Mouse (Mus musculus): Measurements from ENCODE around the gene 2010300C02Rik. TPM values are rescaled to one million over a fixed set of nuclear protein-coding genes. Genes with fewer than 3 reads are reported as not detected.
"Not testable (repeated sequence)": the region's sequence is repeated elsewhere in the genome, so short reads cannot be mapped to it uniquely, and the experiment has no call there.

2010300C02Rik gene
- 1 to 10 TPM; 2.9 TPM for total RNA-seq (2021)
- long read RNA-seq, experiment 1, partial matches to known transcripts = 0 of 2 reads
- long read RNA-seq, experiment 1, other reads (novel, unspliced or antisense) = 2 of 2 reads
- long read RNA-seq, experiment 2, partial matches to known transcripts = 0 of 1 reads
- long read RNA-seq, experiment 2, other reads (novel, unspliced or antisense) = 1 of 1 reads

DNA sequence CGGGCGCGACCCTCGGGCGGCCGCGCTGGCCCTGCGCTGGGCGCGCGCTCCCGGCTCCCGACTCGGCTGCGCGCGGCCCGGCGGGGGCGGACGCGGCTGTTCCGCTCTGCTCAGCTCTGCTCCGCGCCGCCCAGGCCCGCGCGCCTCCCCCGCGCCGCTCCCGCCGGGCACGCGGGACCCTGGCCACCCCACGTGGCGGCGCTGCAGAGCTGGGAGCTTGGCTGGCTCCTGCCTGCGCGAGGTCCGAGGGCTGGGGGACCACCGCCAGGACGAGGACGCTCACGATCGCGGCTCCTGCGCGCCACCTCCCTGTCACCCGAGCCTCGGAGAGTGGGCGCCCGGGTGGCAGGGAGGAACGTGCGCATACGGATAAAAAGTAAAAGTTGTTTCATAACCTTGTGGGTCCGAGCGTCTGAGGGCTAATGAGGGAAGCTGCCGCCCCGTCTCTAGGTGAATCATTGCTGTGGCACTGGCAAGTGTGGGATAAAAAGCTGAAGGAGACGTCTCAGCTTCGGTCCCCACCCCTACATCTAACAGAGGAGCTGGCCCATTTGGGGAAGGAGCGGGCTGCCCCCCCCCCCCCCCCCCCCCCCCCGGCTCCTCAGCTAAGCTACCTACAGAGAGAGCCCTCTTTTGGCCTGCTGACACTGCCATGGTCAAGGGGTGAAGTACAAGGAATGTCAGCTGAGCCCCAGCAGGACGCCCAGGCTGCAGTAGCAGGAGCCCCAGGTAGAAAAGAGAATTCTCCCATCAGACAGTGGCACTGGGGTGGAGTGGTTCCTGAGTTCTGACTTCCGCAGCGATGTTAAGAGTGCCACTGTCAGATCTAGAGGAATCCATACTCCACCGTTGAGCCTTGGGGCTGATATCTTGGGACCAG, at the start of gene 2010300C02Rik:
2010300C02Rik (minus strand) TSS at position 325 of the 880 bp plus-strand sequence.
- peak; percentile 81 for DNase-seq

DNA sequence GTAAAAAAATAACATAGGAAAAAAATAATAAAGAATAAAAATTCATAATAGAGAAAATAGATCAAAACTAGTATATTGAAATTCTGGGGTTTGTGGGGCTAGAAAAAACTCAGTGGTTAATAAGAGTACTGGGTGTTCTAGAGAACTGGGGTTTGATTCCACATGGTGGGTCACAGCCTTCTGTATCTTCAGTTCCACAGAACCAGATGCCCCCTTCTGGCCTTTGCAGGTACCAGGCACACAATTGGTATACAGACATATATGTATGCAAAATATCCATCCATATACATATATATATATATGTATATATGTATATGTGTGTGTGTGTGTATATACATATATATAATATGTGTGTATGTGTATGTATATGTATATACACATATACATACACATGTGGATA, 39.5 kb upstream of the 2010300C02Rik start:
- no peak for DNase-seq

DNA sequence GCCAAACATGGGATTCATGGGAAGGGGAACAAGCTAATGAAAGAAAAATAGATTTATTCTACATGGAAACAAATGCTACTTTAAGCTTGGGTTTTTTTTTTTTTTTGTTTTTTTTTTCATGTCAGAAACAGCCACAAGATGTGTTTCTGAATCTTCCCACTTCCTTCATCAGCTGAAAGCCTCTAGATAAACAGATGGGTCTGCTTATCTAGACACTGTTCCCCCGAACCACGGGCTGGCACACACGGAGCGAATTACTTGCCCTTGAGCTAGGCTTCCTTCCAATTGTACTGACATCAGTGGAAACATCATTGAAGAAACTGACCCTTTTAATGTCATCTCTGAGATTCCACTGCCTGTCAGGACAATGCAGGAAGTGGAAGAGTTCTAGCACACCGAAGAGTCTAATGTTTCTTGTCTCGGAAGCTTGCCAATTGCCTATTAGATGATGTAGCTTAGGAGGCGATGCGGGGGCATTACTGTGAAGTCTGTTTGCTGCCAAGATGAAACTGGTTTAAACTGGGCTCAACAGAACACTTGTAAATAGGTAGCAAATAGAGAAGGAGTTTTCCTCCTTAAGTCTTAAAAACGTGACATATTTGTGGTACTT, 24.9 kb upstream of the 2010300C02Rik start:
- no peak for DNase-seq

DNA sequence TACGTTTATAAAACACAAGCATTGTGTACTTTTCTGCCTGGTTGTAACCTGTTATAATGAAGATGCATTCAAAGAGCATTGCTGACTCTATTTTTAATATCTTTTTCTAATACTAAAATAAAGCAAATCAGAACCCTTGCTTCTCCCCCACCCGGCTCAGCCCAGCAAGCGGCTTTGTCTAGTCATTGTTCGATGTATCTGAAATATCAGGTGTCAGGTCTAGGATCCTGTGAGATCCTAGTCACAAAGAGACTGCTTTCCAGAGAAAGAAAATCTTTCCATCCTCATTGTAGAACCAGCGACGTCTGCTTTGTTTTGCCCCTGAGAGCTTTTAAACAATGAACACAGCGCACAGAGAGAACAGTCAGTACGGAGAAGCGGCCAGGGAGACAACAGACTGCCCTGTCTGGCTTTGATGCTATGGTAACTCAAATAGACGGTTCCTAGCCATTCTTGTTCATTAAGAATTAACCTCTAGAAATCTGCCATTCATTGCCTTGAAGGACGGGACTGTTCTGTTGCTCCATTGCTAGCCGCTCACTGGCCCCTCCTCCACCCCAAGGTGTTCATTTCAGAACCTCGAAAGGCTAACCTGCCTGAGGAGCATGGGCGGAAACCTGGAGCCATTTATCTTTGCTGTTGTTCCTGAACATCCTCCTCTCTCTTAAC, 22.9 kb upstream of the 2010300C02Rik start:
- no peak for DNase-seq

DNA sequence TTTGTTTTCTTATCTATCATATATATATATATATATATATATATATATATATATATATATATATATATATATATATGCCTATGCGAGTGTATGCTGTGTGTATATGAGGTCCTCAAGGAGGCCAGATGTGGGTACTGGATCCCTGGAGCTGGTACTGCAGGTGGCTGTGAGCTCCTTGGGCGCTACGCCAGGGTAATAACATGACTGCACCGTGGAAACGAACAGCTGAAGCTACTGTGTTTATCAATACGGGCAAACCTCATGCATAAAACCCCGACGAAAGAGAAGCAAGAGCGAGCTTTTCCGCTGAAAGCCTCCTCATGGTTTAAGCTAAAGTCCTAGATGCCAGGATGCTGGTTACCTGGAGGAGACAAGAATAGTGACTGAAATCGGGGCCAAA, 22.2 kb upstream of the 2010300C02Rik start:
- DNase-seq = no peak

DNA sequence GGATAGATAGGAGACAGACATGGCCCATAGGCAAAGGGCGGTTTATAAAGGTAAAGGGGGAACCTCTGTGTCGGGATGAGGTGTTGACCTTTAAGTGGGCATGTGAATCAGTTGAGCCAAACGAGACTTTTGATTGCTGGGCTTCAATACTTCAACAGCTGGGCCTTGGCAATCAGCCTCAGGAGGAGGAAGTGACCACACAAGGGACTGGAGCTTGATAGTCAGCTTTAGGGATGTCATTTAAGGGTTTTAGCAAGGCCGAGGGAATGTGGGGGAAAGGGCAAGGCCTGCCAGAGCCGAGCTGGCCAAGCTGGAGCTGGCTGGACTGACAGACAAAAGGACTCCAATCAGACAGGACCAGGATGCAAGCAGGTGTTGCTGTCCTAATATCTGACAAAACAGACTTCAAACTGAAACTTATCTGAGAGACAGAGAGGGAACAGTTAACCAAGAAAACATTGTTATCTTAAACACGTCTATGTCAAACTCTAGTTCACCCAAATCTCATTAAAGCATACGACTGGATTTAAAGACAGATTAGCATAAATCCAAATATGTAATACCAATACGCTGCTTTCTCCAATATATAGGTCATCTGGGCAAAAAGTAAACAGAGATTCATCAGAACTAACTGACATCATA, 20.4 kb upstream of the 2010300C02Rik start:
- DNase-seq = no peak

DNA sequence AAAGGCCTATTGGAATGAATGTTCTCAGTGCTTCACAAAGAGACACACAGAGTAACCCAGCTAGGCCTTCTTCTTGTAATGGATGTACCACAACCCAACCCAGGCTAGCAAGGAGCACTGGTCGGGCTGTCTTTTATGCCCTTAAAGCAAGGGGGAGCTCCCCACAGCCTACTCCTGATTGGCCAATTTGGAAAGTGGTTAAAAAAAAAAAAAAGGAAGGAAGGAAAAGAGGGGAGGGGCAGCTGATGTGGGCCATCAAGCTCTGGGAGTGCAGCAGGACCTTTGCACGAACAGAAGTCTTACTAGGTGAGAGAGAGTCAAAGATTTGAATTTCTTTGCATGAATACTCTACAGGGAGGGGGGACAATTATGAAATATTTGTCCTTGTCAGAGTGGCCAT, 19.0 kb upstream of the 2010300C02Rik start:
- no peak for DNase-seq

DNA sequence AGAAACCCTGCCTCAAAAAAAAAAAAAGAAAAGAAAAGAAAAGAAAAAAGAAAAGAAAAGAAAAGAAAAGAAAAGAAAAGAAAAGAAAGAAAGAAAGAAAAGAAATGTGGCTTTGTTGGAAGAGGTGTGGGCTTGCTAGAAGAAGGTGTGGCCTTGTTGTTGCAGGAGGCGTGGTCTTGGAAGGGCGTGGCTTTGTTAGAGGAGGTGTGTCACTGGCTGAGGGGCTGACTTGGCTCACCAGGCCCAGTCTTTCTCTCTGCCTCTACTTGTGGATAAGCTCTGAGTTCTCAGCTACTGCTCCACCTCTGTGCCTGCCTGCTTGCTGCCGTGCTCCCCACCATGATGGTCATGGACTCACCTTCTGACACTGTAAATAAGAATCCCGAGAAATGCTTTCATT, 17.2 kb upstream of the 2010300C02Rik start:
- no peak for DNase-seq

DNA sequence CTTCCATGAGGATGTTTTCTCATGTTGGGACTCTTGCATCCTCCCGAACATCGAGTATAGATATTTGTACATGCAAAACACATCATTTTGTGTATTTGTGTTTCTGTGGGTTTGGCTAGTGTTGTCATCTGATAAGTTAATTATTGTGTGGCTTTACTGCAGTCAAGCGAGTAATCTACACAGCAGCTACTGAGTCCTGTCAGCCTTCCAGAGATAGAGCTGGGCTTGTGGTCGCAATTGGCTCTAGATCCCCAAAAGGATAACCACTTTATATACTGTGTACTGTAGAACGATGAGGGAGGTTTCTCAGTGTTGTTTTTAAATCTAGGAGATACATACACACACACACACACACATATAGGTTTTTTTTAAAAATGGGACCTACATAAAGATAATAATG, 16.0 kb upstream of the 2010300C02Rik start:
- no peak for DNase-seq

DNA sequence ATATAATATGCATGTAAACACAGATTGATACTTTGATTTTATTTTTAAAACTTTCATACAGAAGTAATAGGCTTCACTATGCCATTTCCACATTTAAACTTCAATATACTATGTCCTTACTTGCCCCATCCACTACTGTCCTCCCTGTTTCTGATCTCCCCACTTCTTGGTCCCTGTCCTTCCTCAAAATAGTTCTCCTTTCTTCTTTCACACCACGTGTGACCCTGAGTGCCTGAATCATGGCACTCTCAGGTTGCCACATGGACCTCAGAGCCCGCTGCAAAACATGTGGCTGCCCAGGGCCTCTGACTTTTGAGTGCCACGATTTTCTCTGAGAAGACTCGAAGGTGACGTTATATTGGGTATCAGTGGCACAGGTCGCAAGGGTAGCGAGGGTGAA, 15.0 kb upstream of the 2010300C02Rik start:
- DNase-seq = no peak

DNA sequence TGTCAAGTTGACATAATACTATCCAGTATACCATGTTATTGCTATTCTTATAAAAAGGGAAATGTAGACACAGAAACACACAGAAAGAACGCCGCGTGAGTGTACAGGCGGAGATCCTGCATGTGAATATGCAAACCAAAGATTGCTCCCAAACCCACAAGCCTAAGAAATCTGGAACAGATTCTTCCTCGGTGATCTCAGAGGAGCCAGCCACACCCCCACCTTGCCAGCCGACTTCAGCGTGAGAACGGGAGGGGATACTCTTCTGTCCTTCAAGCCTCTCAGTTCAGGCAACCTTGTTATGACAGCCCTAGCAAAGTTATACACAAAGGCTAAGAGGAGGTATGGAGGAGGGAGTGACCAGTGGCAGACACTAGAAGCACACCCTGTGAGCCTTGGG, 9.5 kb upstream of the 2010300C02Rik start:
- DNase-seq = no peak

DNA sequence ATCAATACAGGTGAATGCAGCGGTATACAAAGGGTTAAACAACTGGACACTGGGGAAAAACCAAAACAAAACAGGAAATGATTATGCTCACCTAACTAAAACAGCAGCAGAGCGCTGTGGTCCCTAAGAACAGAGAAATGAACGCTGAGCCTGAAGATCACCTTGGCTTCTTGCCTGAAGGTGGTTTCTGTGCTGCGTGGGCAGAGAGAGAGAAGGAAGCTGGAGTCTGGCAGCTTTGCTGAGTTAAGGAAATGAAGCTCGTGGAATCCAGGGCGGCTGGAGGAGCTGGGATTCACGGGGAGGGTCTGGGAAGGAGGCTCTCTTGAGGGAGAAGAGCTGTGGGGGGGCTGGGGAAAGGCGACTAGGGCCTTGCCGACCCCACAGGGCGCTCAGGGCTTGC, 8.2 kb upstream of the 2010300C02Rik start:
- no peak for DNase-seq

DNA sequence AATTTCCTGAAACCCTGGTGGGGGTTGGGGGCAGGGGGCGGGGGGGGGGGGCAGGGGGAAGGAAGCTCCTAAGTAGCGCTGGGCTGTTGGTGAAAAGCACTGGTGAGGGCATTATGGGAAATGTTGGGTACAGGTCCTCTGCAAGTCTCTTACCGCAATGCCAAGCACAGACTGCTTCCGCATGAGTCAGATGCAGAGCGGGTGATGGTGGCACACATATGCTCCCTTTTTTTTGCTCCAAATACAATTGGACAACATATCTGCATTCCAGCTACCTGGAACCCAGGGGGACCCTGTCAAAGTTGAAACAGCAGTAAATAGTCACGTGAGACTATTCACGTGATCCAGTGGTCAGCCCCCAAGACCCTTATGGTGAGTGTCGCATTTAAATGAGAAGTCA, 7.3 kb upstream of the 2010300C02Rik start:
- DNase-seq = no peak

DNA sequence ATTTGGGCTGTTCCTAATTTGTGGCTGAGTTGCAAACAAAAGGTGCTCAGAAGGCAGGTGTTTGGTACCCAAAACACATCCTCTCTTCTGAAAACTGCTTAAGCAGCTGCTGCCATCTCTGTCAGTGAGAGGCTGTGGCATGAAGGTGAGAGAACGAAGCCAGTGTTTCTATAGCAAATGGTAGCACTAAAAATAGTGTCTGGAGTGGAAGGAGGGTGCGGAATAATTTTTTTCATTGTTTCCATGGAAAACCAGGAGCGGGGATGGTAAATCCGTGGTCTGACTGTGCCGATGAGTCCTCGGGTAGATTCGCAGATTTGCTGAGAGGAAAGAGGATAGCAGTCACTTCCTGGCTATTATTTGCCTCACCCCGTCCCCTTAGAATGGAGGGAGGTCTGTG, 6.5 kb upstream of the 2010300C02Rik start:
- no peak for DNase-seq

DNA sequence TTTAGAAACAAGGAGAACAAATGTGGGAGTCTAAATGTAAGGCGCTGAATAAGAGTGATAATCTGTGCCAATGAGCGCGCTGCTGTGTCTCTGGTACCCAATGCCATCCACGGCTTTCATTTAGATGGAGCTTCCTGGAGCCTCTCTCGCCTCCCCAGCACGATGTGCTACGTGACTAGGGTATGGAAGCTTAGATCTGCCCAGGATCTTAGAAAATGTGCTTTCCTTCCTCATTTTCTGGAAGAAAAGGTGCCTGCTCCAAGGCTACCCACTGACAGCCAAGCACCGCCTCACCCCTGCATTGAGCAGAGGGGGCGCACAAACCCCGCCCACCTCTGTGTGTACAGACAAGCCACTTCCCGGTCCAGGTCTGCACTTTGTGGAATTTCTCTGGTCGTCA, 6.0 kb upstream of the 2010300C02Rik start:
- DNase-seq = no peak

DNA sequence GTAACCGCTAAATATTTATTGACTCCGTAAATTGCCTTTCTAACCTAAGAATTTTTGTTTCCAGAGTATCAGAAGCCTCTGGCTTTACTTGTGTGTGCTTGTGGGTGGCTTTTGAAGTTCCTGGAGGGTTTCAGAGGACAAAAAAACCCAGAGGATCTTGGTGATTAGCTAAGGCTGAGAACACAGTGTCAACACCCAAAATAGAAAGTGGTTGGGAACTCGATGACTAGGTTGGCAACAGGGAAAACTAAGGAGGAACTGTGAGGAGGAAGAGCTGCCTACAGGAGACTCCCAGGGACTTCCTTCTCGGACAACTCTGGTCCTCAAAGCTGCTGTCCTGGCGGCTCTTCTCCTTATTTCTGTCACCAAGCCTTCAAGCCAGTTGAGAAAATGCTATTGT, 1.2 kb upstream of the 2010300C02Rik start:
- no peak for DNase-seq

DNA sequence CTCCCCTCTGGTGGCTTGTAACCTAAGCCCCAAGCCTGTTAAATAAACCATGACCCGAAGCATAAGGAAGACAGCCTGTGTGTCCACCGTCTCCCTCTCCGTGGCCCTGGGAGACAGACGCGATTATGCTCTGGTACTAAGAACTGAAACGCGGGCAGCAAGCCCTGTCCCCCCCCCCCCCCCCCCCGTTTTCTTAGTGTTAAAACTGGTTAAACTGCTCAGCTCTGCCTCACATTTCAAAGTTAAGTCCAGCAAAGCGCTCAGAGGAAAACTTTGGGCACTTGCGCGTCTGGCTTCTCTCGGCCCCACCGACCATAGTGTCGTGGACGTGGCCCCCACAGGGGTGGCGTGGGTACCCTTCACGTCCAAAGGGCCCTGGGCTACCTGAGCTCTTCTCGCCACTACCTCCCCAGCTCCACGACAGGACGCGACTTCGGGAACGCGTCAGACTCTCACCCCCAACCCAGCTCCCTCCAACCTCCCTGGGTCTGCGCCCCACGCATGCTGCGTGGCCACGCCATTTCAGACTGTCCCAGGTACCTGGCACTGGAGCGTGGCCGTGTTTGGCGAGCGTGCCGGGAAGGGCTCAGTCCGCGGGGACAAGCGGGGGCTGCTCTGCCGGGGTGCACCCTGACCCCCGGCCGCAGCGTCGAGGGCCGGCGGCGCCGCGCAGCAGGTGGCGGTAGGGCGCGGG, 708 bp downstream of the 2010300C02Rik start:
- DNase-seq = peak; percentile 18

DNA sequence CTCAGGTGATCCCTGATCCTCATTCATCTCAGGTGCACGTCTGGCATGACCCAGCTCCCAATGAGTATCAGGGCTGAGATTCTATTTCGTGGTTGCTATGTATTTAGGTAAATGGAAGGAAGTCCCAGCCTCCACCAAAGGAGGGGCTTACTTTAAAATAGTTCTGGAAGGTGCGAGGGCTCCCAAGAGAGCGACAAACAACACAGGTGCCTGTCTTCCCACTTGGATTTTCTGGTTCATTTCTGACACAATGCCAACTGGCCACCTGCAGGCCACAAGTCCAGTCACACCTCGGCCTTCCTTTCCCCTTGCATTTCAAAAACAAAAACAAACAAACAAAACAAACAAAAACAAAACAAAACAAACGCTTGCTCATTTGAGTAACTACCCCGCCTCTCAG, 1.4 kb downstream of the 2010300C02Rik start:
- no peak for DNase-seq

DNA sequence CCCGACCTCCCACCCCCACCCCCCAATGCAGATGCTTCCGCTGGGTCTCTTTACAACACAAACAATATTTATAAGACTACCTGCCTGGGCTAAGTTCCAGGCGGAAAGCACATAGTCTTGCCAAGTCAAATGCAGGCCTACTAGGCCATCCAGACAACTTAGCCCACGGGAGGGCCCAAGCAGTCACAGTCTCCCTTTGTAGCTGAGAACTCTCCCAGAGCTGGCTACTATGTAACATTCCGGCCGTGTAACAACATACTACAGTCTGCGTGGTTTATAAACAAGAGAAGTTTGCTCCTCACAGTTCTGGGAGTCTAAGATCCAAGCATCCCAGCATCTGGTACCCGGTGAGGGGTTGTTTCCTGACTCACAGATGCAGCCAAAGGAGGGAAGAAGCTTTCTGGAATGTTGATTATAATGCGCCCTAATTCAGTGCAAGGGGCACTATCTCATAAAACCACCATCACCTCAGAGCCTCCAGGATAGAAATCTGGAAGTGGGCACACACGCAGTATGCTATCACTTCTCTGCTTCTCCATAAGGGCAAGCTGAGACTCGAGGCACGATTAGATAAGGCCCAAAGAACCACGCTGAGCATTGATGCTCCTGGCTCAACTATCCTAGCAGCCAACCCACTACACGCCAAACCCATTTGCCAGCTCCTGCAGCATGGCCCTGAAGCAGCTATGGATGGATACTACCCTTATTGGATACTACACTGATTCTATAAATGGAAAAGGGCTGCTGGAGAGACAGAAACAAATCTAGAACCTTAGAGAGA, 2.3 kb downstream of the 2010300C02Rik start:
- no peak for DNase-seq

DNA sequence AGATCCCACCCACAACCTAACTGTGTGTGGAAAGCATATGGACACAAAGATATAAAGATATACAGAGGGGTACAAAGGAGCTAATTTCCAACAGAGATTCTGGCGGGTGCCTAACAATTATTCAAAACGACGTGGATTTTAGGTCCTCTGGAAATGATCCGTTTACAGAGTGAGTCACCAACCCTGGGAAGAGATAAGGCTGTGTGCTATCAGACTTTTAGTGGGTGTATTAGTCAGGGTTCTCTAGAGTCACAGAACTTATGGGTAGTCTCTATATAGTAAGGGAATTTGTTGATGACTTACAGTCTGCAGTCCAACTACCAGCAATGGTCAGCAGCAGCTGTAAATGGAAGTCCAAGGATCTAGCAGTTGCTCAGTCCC, 7.5 kb downstream of the 2010300C02Rik start:
- DNase-seq = not testable (repeated sequence)

Measured in adrenal gland, postnatal 10 days (tissue).